Mouse (Mus musculus): ENCODE results near the gene Ufc1.

The Ufc1 gene

DNA sequence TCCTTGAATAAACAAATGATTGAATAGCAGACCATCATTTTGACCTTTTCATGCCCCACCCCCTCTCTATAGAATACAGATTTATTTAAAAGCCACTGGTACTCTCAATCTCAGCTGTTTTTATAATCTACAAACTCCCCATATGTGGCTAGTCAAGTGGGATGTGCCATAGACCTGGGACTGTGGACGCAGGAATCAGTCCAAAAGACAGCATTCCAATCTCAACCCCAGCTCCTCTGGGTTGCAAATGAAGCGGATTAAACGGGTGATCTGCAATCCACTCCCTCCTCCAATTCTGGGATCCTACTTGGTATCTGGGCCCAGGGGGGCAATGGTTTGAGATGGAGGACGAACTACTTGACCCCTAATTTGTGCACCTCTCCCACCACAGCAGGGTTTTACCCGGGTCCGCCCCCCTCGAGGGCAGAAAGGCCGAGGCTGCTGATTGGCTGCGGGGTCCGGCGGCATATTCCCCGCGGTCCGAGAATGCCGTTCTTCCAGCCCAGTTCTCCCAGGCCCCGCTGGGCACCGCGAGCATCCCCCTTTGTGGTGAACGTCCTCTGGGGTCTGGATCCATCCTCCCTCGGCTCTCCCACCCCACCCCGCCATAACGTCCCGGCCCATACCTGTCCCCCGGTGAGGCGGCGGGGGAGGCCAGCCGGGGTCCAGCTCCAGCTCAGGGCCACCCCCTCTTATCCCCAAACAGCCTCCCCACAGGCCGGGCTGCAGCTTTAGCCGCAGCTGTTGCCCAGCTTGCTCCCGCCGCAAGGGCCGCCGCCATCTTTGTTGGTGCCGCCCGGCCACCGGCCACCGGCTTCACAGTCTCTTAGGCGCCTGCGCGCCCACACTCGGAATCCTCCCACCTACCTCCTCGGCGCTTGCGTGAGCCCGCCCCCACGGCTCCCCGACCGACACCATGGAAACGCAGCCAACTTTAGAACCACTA lies 7.4 kb downstream of the Ufc1 start, which contains the start of gene Usp21:
Gene Usp21 (minus strand): TSS at position 856 of the 946 bp plus-strand sequence.
- DNase-seq (ENCODE audit: extremely low spot score, low spot score), result peak; percentile 92

DNA sequence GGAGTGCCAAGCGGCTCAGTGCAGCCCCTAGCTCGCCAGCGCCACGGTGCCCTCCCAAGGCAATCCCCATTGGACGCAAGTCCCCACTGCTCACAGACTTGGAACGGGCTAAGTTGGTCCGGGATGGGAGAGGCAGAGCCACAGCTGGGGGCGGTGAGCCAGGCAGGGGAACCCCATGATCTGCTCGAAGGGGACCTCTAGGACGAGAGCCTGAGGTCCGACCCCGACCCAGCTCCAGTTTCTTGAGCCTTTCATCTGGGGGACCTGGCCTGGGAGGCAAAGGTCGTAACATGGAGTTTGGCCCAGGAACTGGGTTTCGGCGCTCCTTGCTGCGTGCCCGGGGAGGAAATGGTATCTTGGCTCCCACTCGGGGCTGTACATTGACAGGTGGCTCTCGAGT lies 8.3 kb downstream of the Ufc1 start:
- peak; percentile 11 for DNase-seq (ENCODE audit: extremely low spot score, low spot score)

DNA sequence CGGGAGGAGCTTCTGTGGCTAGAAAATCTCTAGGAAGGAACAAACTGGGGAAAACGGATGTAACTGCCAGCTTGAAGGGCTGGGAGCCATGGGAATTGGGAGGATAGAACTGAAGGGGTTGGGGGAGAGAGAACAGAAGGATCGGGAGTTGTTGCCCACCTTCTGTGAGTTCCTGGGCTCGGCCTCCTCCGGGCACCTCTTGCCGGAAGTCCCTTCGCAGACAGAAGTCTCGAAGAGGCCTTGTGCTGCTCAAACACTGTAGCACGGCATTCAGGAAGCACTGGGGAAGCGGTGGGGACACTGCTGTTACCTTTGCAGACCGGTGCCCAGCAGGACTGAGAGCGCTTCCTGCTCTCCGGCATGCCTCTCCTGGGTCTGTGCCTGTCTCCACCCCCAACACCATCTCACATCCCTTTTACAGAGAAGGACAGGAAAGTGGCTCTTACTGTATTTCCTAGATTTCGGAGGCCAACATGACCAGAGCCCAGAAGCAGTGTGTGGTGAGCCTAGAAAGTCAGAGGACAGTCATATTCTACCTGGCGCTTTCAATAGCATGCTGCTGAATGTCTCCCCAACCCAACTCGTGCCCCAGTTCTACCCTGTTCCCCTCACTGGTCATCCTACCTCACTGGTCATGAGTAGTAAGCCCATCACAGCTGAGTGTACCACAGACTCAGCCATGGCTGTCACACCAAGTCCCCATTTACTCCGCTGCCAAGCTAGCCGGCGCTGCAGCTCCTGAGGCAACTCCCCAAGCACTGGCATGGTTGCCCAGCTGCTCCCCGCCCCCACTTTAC lies 9.5 kb downstream of the Ufc1 start:
- peak; percentile 10 for DNase-seq (ENCODE audit: extremely low spot score, low spot score)

GRCm38 (mm10) chr1:171284491-171284890 lies 10.3 kb downstream of the Ufc1 start:
- no peak for DNase-seq (ENCODE audit: extremely low spot score, low spot score)

- DNase-seq (ENCODE audit: extremely low spot score, low spot score), result no peak
These were observed 11.3 kb downstream of the Ufc1 start for GRCm38 (mm10) chr1:171283188-171284160.

GRCm38 (mm10) chr1:171282086-171282805 lies 12.6 kb downstream of the Ufc1 start:
- no peak for DNase-seq (ENCODE audit: extremely low spot score, low spot score)

- no peak for DNase-seq (ENCODE audit: extremely low spot score, low spot score)
These were observed 13.3 kb downstream of the Ufc1 start for GRCm38 (mm10) chr1:171281528-171281923.

DNA sequence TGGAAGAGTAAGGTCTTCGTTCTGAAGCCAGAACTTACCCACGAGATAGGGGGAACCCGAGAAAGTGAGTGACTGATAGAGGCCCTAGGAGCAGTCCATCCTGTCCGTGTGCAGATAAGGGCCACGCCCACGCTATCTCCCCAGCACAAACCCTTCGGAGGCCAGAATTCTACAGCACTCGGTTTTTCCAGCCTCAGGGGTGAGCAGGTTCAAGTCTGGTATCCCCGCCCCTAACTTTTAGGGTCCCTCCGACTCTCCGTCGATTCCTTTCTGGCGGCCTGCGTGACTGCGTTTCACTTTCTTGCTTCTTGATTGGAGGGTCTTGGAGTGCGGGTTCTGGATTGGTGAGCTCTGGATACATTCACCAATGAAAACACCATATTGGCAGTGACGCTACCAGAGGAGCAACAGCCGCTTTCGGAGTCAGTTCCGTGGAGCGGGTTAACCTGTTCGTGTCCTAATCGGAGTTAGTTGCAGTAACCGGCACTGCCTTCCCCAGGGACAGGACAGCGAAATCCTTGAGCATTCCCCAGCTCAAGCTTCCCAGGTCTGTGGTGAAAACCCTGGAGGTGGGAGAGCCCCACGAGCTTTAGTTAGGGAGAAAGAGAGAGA lies 13.8 kb downstream of the Ufc1 start, which contains the start of gene Ppox:
Gene Ppox (minus strand): TSS at position 271 of the 612 bp plus-strand sequence.
- peak; percentile 85 for DNase-seq (ENCODE audit: extremely low spot score, low spot score)

GRCm38 (mm10) chr1:171280250-171280915 lies 14.4 kb downstream of the Ufc1 start:
- DNase-seq (ENCODE audit: extremely low spot score, low spot score), result no peak

DNA sequence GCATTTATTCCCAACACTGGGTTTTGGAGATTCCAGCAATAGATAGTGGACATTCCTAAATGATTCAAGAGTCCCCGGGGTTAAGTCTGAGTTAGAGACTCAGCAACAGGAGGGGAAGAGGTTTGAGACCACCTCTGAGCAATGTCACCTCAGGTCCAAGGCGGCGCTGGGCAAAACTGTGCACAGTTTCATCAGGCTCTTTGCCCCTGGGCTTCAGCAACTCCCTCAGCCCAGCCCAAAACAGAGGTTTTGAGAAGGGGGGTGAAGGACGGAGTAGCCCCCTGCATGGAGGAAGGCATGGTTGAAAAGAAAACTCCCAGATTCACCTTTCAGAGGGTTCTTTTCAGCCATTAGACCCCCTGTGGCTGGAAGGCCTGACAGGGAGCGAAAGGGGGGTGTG lies 15.1 kb downstream of the Ufc1 start:
- no peak for DNase-seq (ENCODE audit: extremely low spot score, low spot score)

DNA sequence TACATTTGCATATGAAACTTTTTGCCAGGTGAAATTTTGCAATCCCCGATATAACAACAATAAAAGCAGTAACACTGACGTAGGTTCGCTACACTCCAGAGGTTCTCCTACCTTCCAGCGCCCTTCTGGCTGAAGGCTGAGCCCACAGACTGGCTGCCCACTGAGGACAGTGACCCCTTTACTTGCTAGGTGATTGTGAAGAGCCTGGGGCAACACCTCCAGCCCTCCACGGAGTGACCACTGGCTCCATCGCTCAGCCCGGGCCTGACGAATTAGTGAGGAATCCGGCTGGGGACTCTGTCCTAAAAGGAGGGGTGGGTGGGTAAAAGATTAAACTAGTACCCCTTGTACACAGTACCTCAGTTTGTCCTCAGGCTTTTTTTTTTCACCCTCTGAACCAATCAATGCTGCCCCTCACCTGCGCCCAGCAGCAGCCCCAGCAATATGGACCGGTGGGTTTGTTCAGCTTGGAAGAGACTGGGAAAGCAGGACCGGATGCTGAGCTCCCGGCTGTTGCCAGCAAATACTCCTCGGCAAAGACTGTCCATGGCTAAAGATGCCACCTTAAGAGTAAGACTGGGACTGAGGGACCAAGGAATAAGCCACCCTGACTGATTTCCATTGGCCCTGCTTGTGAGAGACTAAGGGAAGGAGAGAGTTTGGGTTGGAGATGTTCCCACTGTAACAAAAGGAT lies 15.7 kb downstream of the Ufc1 start:
- no peak for DNase-seq (ENCODE audit: extremely low spot score, low spot score)

DNA sequence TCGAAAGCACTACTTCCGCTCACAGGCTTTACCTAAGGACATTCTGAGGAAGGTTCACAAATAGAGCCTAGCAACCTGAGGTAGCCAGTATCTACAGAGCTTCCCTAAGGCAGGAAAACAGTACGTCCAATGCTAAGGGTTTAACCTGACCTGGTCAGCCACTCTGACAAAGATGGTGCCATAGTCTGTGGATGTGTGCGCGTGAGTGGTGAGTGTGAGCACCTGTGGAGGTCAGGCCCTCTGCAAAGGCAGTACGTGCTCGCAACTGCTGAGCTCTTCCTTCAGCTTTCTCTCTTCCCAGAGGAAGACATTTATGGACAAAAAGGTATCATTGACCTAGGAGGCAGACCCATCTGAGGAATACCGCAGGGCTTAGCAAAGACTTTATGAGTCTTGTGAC lies 16.4 kb downstream of the Ufc1 start:
- no peak for DNase-seq (ENCODE audit: extremely low spot score, low spot score)

- DNase-seq (ENCODE audit: extremely low spot score, low spot score), result no peak
These were observed 17.1 kb downstream of the Ufc1 start for GRCm38 (mm10) chr1:171277736-171278135.

GRCm38 (mm10) chr1:171276110-171276748 lies 18.6 kb downstream of the Ufc1 start:
- DNase-seq (ENCODE audit: extremely low spot score, low spot score), result no peak

GRCm38 (mm10) chr1:171275144-171275734 lies 19.6 kb downstream of the Ufc1 start:
- no peak for DNase-seq (ENCODE audit: extremely low spot score, low spot score)

DNA sequence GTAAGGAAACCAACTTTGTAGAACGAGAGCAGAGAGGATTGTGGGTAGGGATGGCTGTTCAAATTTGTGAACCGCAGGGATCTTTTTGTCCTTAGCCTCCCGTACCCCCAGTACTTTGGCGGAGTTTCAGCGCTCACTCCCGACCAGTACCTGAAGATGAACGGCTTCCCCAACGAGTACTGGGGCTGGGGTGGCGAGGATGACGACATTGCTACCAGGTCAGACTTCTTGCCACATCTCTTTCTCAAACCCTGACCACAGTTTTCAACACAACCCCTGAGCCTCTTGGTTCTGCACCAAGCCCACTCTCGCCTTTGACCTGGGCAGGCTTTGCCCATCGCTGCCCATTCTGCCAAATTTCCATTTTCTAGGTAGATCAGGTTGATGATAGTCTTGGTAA lies 20.7 kb downstream of the Ufc1 start:
- no peak for DNase-seq (ENCODE audit: extremely low spot score, low spot score)

DNA sequence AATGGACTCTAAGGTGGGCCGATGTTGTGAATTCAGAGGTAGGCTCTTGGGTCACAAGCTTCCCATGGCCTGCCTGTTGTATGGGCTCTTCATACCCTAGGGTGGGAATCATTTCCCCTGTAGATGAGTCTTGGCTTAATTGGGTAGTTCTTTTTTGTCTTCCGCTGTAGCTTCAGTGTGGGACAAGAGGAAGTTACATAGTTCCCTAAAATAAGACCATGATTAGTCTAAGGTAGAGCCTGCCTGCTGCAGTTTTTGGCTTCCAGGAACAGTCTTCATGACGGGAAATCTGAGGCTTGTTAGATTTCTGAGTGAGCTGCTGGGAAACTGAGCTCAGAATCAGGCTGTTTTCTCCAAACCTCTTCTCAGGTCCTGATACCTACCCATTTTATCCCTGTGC lies 22.7 kb downstream of the Ufc1 start:
- DNase-seq (ENCODE audit: extremely low spot score, low spot score), result no peak

GRCm38 (mm10) chr1:171271622-171272021 lies 23.2 kb downstream of the Ufc1 start:
- no peak for DNase-seq (ENCODE audit: extremely low spot score, low spot score)
